Comparison of ENCODE assay signal across 10 mouse cellular contexts in the genomic region with DNA sequence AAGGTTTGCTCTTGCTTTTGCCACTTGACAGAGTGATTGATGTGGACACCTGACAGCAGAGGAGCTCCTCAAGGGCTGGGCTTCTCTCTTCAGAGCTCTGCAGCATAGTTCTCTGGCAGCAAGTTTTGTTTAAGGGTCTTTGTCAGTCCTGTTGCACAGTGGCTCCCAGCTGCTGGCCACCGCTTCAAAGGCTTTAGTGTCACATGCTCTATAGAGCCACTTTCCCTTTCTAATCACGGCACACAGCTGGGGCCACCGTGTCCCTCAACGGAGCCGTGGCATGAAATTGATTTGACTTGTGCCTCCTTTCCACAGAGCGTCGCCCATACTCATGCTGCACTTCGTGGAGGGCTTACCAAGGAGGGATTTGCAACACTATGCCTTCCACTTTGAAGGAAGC. TPM values are rescaled to one million over a fixed set of nuclear protein-coding genes. Genes with fewer than 3 reads are reported as not detected.
A peak's percentile ranks its signal among the peaks of the same experiment; 100 is the strongest.
DNase-seq lines count a peak whose midpoint lies in the region; ATAC-seq and TF ChIP-seq lines count a peak whose summit lies in the region.
"Had no signal": no experiment of that assay in that cellular context is flagged by ENCODE, and none has a peak within 500 bp of the region (broad histone marks: within the 10 kb centered on the region; RNA-seq: fewer than 3 reads in every experiment).

No protein-coding gene starts in this region.

- no peaks in the 10 kb centered on the region for H3K4me1 ChIP-seq in lung, embryonic 14.5 days (ENCODE audit: insufficient read depth)
- peaks cover 50% of the 10 kb centered on the region for H3K4me1 ChIP-seq in hindbrain, embryonic 10.5 days (replicated peaks)
- peaks cover 22% of the 10 kb centered on the region for H3K4me1 ChIP-seq in neural tube, embryonic 13.5 days (replicated peaks)
- no peaks in the 10 kb centered on the region for H3K4me1 ChIP-seq in liver, postnatal 0 days (ENCODE audit: insufficient read depth)

- peaks cover 89% of the 10 kb centered on the region for H3K36me3 ChIP-seq in lung, embryonic 14.5 days (ENCODE audit: insufficient read depth)
- peaks cover 84% of the 10 kb centered on the region for H3K36me3 ChIP-seq in hindbrain, embryonic 10.5 days
- peaks cover 66% of the 10 kb centered on the region for H3K36me3 ChIP-seq in neural tube, embryonic 13.5 days
- peaks cover 76% of the 10 kb centered on the region for H3K36me3 ChIP-seq in liver, postnatal 0 days (replicated peaks; ENCODE audit: insufficient read depth, low read length)

- no peak overlapping the region for H3K9ac ChIP-seq in lung, embryonic 14.5 days
- no peak overlapping the region for H3K9ac ChIP-seq in neural tube, embryonic 13.5 days
- H3K9ac ChIP-seq in liver, postnatal 0 days (replicated peaks), result no peak overlapping the region
- H3K9ac ChIP-seq: liver, embryonic 14.5 days had no signal

- H3K27me3 ChIP-seq in lung, embryonic 14.5 days (ENCODE audit: insufficient read depth, low read length), result no peaks in the 10 kb centered on the region
- no peaks in the 10 kb centered on the region for H3K27me3 ChIP-seq in hindbrain, embryonic 10.5 days (ENCODE audit: insufficient read depth, poor library complexity, severe bottlenecking)
- H3K27me3 ChIP-seq in neural tube, embryonic 13.5 days, result no peaks in the 10 kb centered on the region
- no peaks in the 10 kb centered on the region for H3K27me3 ChIP-seq in liver, postnatal 0 days (ENCODE audit: insufficient read depth, low read length)

- WGBS in lung, embryonic 14.5 days, result 40% methylated on average over 8 of the region's 8 CpGs
- WGBS in hindbrain, embryonic 10.5 days, result 31% methylated on average over 8 of the region's 8 CpGs
- 22% methylated on average over 8 of the region's 8 CpGs for WGBS in neural tube, embryonic 13.5 days
- WGBS in liver, postnatal 0 days (ENCODE audit: insufficient replicate concordance), result 86% methylated on average over 8 of the region's 8 CpGs

- TF ChIP-seq CTCF in lung, embryonic 14.5 days (IDR thresholded peaks at IDR 0.05; ENCODE audit: low read depth), result no peak
- no peak for TF ChIP-seq CTCF in liver, postnatal 0 days (IDR thresholded peaks at IDR 0.05; ENCODE audit: low read depth)

- no peaks in the 10 kb centered on the region for H3K9me3 ChIP-seq in lung, embryonic 14.5 days (ENCODE audit: low read depth, low read length)
- no peaks in the 10 kb centered on the region for H3K9me3 ChIP-seq in hindbrain, embryonic 10.5 days
- no peaks in the 10 kb centered on the region for H3K9me3 ChIP-seq in neural tube, embryonic 13.5 days
- H3K9me3 ChIP-seq in liver, postnatal 0 days (ENCODE audit: low read length), result no peaks in the 10 kb centered on the region

- TF ChIP-seq EP300 in liver, postnatal 0 days (IDR thresholded peaks at IDR 0.05; ENCODE audit: low read depth), result no peak

- no peak overlapping the region for H3K4me2 ChIP-seq in lung, embryonic 14.5 days
- H3K4me2 ChIP-seq in neural tube, embryonic 13.5 days, result no peak overlapping the region
- no peak overlapping the region for H3K4me2 ChIP-seq in liver, postnatal 0 days (ENCODE audit: low read depth, low read length)

- no peak overlapping the region for H3K27ac ChIP-seq in lung, embryonic 14.5 days (ENCODE audit: low read depth)
- peak overlapping the region; percentile 67; the same call in 1 of the 2 replicates for H3K27ac ChIP-seq in hindbrain, embryonic 10.5 days
- H3K27ac ChIP-seq in neural tube, embryonic 13.5 days (replicated peaks), result 0 out of 2 replicates have a peak overlapping the region, but pooled peaks have one; percentile 9
- H3K27ac ChIP-seq in liver, postnatal 0 days (ENCODE audit: low read depth), result no peak overlapping the region
- H3K27ac ChIP-seq: liver, embryonic 14.5 days had no signal

- no peak overlapping the region for H3K4me3 ChIP-seq in lung, embryonic 14.5 days (ENCODE audit: low read depth, low read length)
- H3K4me3 ChIP-seq in hindbrain, embryonic 10.5 days, result no peak overlapping the region
- H3K4me3 ChIP-seq in neural tube, embryonic 13.5 days, result no peak overlapping the region
- no peak overlapping the region for H3K4me3 ChIP-seq in liver, postnatal 0 days (ENCODE audit: low read depth, low read length)

- ATAC-seq in lung, embryonic 14.5 days (ENCODE audit: insufficient read depth), result peak; percentile 74
- peak; percentile 72 for ATAC-seq in neural tube, embryonic 13.5 days (ENCODE audit: low read depth)
- no peak for ATAC-seq in liver, postnatal 0 days

- peak; percentile 77 for DNase-seq in lung, embryonic 14.5 days
- DNase-seq in lung, postnatal 36 days, result no peak
- DNase-seq in hindbrain, embryonic 10.5 days (ENCODE audit: low spot score), result peak; percentile 81
- DNase-seq in lung, postnatal 4 days, result peak; percentile 17 to 63
- no peak for DNase-seq in cerebellum, adult 8-10 months
- no peak for DNase-seq in liver, postnatal 0 days
- DNase-seq: kidney, adult 8-10 months; thymus, adult 2 months had no signal

RNA-seq across cellular contexts. Expression of gene Hmgb1, which starts 25.0 kb away (rescaled TPM):
- 2,008 and 2,115 TPM in 2 replicates for polyA plus RNA-seq in lung, embryonic 14.5 days (2014; fragmentation: Nextera tagmentation; extraction: Ambion mirVana)
- polyA plus RNA-seq in hindbrain, embryonic 10.5 days (2016; fragmentation: Nextera tagmentation; extraction: Ambion mirVana), result 1,115 and 1,359 TPM in 2 replicates
- polyA plus RNA-seq in neural tube, embryonic 13.5 days (2015; fragmentation: Nextera tagmentation; extraction: Ambion mirVana), result 950 and 1,077 TPM in 2 replicates
- polyA plus RNA-seq in liver, postnatal 0 days (2015; fragmentation: Nextera tagmentation; extraction: Ambion mirVana), result 421 and 439 TPM in 2 replicates

RNA-seq across cellular contexts. Expression of gene Uspl1, which starts 25.2 kb away (rescaled TPM):
- polyA plus RNA-seq in lung, embryonic 14.5 days (2014; fragmentation: Nextera tagmentation; extraction: Ambion mirVana), result 48.7 and 49.7 TPM in 2 replicates
- 61.6 and 64.7 TPM in 2 replicates for polyA plus RNA-seq in hindbrain, embryonic 10.5 days (2016; fragmentation: Nextera tagmentation; extraction: Ambion mirVana)
- polyA plus RNA-seq in neural tube, embryonic 13.5 days (2015; fragmentation: Nextera tagmentation; extraction: Ambion mirVana), result 62.4 and 65.4 TPM in 2 replicates
- 11.7 and 12.4 TPM in 2 replicates for polyA plus RNA-seq in liver, postnatal 0 days (2015; fragmentation: Nextera tagmentation; extraction: Ambion mirVana)

RNA-seq across cellular contexts. Expression of gene Alox5ap, which starts 55.2 kb away (rescaled TPM):
- polyA plus RNA-seq in lung, embryonic 14.5 days (2014; fragmentation: Nextera tagmentation; extraction: Ambion mirVana), result 9.3 and 20.5 TPM in 2 replicates
- 5.1 and 7.5 TPM in 2 replicates for polyA plus RNA-seq in hindbrain, embryonic 10.5 days (2016; fragmentation: Nextera tagmentation; extraction: Ambion mirVana)
- 9.3 and 14.7 TPM in 2 replicates for polyA plus RNA-seq in neural tube, embryonic 13.5 days (2015; fragmentation: Nextera tagmentation; extraction: Ambion mirVana)
- 68.2 and 69.3 TPM in 2 replicates for polyA plus RNA-seq in liver, postnatal 0 days (2015; fragmentation: Nextera tagmentation; extraction: Ambion mirVana)

Comparison
In these comparisons a context has a peak if more than half of its experiments do, and no peak if none do; other contexts are left out.
1. DNase-seq: peak in lung, embryonic 14.5 days (single experiment), hindbrain, embryonic 10.5 days (single experiment) and lung, postnatal 4 days (2 of 2); none in lung, postnatal 36 days (single experiment), cerebellum, adult 8-10 months (single experiment) and liver, postnatal 0 days (single experiment).
2. H3K27ac ChIP-seq: peak in hindbrain, embryonic 10.5 days (single experiment) and neural tube, embryonic 13.5 days (single experiment); none in lung, embryonic 14.5 days (single experiment) and liver, postnatal 0 days (single experiment).